In the genomic region with DNA sequence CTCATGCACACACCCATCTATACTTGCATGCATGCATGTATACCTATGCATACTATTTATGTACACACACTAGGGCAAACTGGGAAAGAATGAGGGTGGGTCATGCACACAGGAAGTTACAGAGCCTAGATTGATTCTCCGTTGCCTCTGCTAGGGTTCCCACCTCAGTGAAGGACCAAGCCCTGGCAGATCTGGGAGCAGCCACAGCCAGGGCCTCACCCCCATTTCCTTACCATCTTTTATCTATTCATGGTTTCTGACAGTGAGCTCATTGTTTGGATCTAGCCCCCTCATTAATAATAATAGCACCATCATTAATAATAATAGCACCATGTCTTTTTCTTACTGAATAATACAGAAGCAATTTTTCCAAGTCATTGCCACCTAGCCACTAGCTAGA, we compare ENCODE assay signal across 11 mouse cellular contexts.
"Had no signal": no experiment of that assay in that cellular context is flagged by ENCODE, and none has a peak within 500 bp of the region (broad histone marks: within the 10 kb centered on the region; RNA-seq: fewer than 3 reads in every experiment).

No protein-coding gene starts in this region.

- H3K9me3 ChIP-seq: kidney, embryonic 15.5 days; limb, embryonic 13.5 days had no signal

- H3K27me3 ChIP-seq: kidney, embryonic 15.5 days; limb, embryonic 13.5 days had no signal

- H3K27ac ChIP-seq: kidney, embryonic 15.5 days; limb, embryonic 13.5 days; liver, embryonic 14.5 days; stomach, postnatal 0 days had no signal

- DNase-seq: kidney, adult 2 months; kidney, postnatal 14 days; left cerebral cortex, postnatal 4 days; lung, adult 18-20 months; thymus, adult 2 months; thymus, postnatal 25 days had no signal

- H3K9ac ChIP-seq: kidney, embryonic 15.5 days; limb, embryonic 13.5 days; liver, embryonic 14.5 days had no signal

- H3K4me2 ChIP-seq: kidney, embryonic 15.5 days; limb, embryonic 13.5 days had no signal

- ATAC-seq: intestine, embryonic 16.5 days had no signal

- H3K4me3 ChIP-seq: kidney, embryonic 15.5 days; limb, embryonic 13.5 days had no signal
